Mouse (Mus musculus) limb, embryonic 14.5 days (tissue): ENCODE results near the gene Fam133b. TPM values are rescaled to one million over a fixed set of nuclear protein-coding genes. Genes with fewer than 3 reads are reported as not detected.
"Not testable (repeated sequence)": the region's sequence is repeated elsewhere in the genome, so short reads cannot be mapped to it uniquely, and the experiment has no call there.

Source experiments
- ATAC-seq: fragments of 200-750 bp; cut with Nextera tagmentation; 2 replicates; pipeline ENCODE4 v1.8.0; 2017; ENCODE audit warnings: low read depth, moderate number of reproducible peaks, moderate TSS enrichment; ENCODE audit not compliant: low FRiP score
- DNase-seq: peaks from one replicate; pipeline ENCODE4 v3.0.0-alpha.2; 2015; ENCODE audit warnings: low spot score
- H3K27ac ChIP-seq: fragments of 300-500 bp; sonication (generic); replicated peaks from 2 replicates; pipeline ENCODE4 v1.5.1; 2014; ENCODE audit warnings: low read depth, mild to moderate bottlenecking, low read length, moderate library complexity, mixed read lengths
- H3K27me3 ChIP-seq: fragments of 300-500 bp; sonication (generic); 2 replicates; pipeline ENCODE4 v1.6.1; 2014; ENCODE audit warnings: low read length, mixed read lengths; ENCODE audit not compliant: control insufficient read depth, insufficient read depth
- H3K36me3 ChIP-seq: fragments of 300-500 bp; sonication (generic); 2 replicates; pipeline ENCODE4 v1.6.1; 2014; ENCODE audit warnings: mild to moderate bottlenecking, low read length, moderate library complexity, mixed read lengths; ENCODE audit not compliant: control insufficient read depth, insufficient read depth
- H3K4me1 ChIP-seq: fragments of 300-500 bp; sonication (generic); 2 replicates; pipeline ENCODE4 v1.6.1; 2014; ENCODE audit warnings: antibody characterized with exemption, low read length, mixed read lengths; ENCODE audit not compliant: control insufficient read depth, insufficient read depth
- H3K4me2 ChIP-seq: fragments of 300-500 bp; sonication (generic); replicated peaks from 2 replicates; pipeline ENCODE4 v1.6.1; 2014; ENCODE audit warnings: low read depth, mild to moderate bottlenecking, low read length, moderate library complexity; ENCODE audit not compliant: severe bottlenecking
- H3K4me3 ChIP-seq: fragments of 300-500 bp; sonication (generic); replicated peaks from 2 replicates; pipeline ENCODE4 v1.5.1; 2014; ENCODE audit warnings: low read length
- H3K9ac ChIP-seq: fragments of 300-500 bp; sonication (generic); 2 replicates; pipeline ENCODE4 v1.6.1; 2014; ENCODE audit warnings: mild to moderate bottlenecking, low read depth, low read length, moderate library complexity; ENCODE audit not compliant: severe bottlenecking
- H3K9me3 ChIP-seq: fragments of 300-500 bp; sonication (generic); 2 replicates; pipeline ENCODE4 v1.6.1; 2016; ENCODE audit warnings: low read length; ENCODE audit not compliant: control insufficient read depth
- POLR2A ChIP-seq: fragments of 200-500 bp; IDR thresholded peaks from 2 replicates; pipeline ENCODE4 v1.8.0; 2012; ENCODE audit warnings: inconsistent platforms, mild to moderate bottlenecking, moderate library complexity, borderline replicate concordance; ENCODE audit not compliant: insufficient read depth, insufficient read length; ENCODE audit errors: extremely low read depth
- WGBS: fragments of 180-500 bp; shearing (Covaris S2); extraction: QIAGEN DNeasy Blood & Tissue Kit; methylation state at CpG from one replicate; pipeline ENCODE4 v1.1.7; 2014; 5-methylcytosine and 5-hydroxymethylcytosine counted together
- polyA plus RNA-seq, 2 experiments: library from polyadenylated mRNA; depleted of rRNA in 1 of 2; stranded (reverse) in 1 of 2; unstranded in 1 of 2; fragments of >200 nt; fragmentation: Nextera tagmentation in 1 of 2; extraction: Ambion mirVana in 1 of 2; gene quantifications; 2 replicates each; pipeline versions ENCODE4 v1.2.1 to v1.2.3; 2012 to 2014

Fam133b gene
- polyA plus RNA-seq, 2 experiments, result 29.2 to 32.1 TPM

DNA sequence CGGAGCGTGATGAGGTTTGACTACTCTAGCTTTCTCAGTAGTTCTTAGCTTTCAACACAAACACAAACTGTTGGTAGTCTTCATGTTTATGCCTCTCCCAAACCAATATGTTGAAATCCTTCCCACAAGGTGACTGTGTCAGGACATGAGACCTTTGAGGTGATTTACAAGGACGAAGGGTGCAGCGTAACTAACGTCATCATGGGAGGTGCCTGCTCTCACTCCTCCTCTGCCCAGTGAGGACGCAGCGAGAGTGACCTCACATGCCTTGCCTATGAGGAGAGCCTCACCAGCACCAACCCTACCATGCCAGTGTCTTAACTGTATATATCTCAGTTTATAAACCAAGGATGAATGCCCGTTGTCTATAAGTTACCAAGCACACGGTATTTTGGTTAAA lies 63.5 kb downstream of the Fam133b start:
- Histone ChIP-seq H3K4me2 (no peak overlapping the region), H3K9ac (no peak overlapping the region), H3K4me3 (no peak overlapping the region), H3K4me1 (no peaks in the 10 kb centered on the region), H3K27ac (no peak overlapping the region), H3K27me3 (no peaks in the 10 kb centered on the region), H3K9me3 (no peaks in the 10 kb centered on the region), H3K36me3 (peaks cover 39% of the 10 kb centered on the region)
- ATAC-seq, result no peak
- no peak for DNase-seq
- TF ChIP-seq POLR2A, result no peak
- 94% methylated on average over 9 of the region's 9 CpGs for WGBS

DNA sequence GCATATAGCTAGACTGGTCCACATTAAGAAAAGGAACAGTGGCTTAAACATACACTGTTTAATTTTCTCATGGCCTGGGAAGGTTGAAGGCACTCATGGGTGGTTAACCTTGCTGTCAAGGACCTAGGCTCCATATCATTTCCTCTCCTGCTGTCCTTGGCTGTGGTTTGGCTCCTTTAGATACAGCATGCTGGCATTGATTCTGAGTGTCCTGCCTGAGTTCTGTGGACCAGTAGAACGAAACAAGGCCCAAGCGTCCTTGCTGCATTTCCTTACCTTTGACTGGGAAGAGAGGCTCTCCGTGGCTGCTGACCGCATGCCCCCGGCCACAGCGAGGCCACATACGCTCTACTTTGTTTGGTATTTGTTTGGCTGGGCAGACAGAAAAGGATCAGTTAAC lies 65.6 kb downstream of the Fam133b start:
- H3K4me3 ChIP-seq, result no peak overlapping the region
- no peak overlapping the region for H3K4me2 ChIP-seq
- DNase-seq (no peak), ATAC-seq (no peak)
- 95% methylated on average over 7 of the region's 7 CpGs for WGBS
- TF ChIP-seq POLR2A, result no peak
- peaks cover 43% of the 10 kb centered on the region for H3K36me3 ChIP-seq
- H3K9ac ChIP-seq, result no peak overlapping the region
- H3K27ac ChIP-seq, result no peak overlapping the region
- H3K4me1 ChIP-seq, result no peaks in the 10 kb centered on the region
- H3K9me3 ChIP-seq, result no peaks in the 10 kb centered on the region
- no peaks in the 10 kb centered on the region for H3K27me3 ChIP-seq

DNA sequence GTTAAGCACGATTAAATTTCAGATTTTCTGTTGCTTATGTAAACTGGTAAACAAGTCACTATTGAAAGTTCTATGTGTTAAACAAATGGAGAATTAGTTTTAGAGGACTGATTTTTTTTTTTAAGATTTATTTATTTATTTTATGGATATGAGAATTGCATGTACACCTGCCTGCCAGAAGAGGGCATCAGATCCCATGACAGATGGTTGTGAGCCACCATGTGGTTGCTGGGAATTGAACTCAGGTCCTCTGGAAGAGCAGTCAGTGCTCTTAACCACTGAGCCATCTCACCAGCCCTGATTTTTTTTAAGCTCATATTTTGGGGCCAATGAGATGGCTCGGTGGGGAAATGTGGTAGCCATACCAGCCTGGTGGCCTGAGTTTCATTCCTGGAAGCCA lies 68.2 kb downstream of the Fam133b start:
- not testable (repeated sequence) for ATAC-seq
- H3K36me3 ChIP-seq, result peaks cover 38% of the 10 kb centered on the region
- 94% methylated on average over 2 of the region's 2 CpGs for WGBS

More for the DNA sequence above, 68.2 kb downstream of the Fam133b start:
- H3K4me3 ChIP-seq, H3K27ac ChIP-seq, H3K4me1 ChIP-seq, H3K4me2 ChIP-seq, H3K9me3 ChIP-seq, H3K9ac ChIP-seq, DNase-seq, H3K27me3 ChIP-seq: not testable (repeated sequence)

Other genes with a start within 250 kb of the Fam133b start
- gene Cdk6, start 202.3 kb upstream of the Fam133b start, polyA plus RNA-seq (2012; rRNA removed), result 10.9 and 11.3 TPM in 2 replicates
- gene Cdk6, start 202.3 kb upstream of the Fam133b start, polyA plus RNA-seq (2014; fragmentation: Nextera tagmentation; extraction: Ambion mirVana), result 23.8 and 27.9 TPM in 2 replicates
- 5.3 and 5.8 TPM in 2 replicates for gene 1700109H08Rik, start 27.7 kb downstream of the Fam133b start, polyA plus RNA-seq (2012; rRNA removed)
- gene 1700109H08Rik, start 27.7 kb downstream of the Fam133b start, polyA plus RNA-seq (2014; fragmentation: Nextera tagmentation; extraction: Ambion mirVana), result 2.9 and 3.1 TPM in 2 replicates
- 17.8 and 21.8 TPM in 2 replicates for gene Pex1, start 52.2 kb downstream of the Fam133b start, polyA plus RNA-seq (2012; rRNA removed)
- 14.5 and 15.4 TPM in 2 replicates for gene Pex1, start 52.2 kb downstream of the Fam133b start, polyA plus RNA-seq (2014; fragmentation: Nextera tagmentation; extraction: Ambion mirVana)
- gene Rbm48, start 52.8 kb downstream of the Fam133b start, polyA plus RNA-seq (2012; rRNA removed), result 10.3 and 11.5 TPM in 2 replicates
- gene Rbm48, start 52.8 kb downstream of the Fam133b start, polyA plus RNA-seq (2014; fragmentation: Nextera tagmentation; extraction: Ambion mirVana), result 12.5 and 13.0 TPM in 2 replicates
- not detected in 2 replicates for gene Tmbim7, start 107.3 kb downstream of the Fam133b start, polyA plus RNA-seq (2012; rRNA removed)
- gene Tmbim7, start 107.3 kb downstream of the Fam133b start, polyA plus RNA-seq (2014; fragmentation: Nextera tagmentation; extraction: Ambion mirVana), result 0.19 TPM in 1 of 2 replicates, not detected in the other
- 48.3 and 60.5 TPM in 2 replicates for gene Gatad1, start 113.4 kb downstream of the Fam133b start, polyA plus RNA-seq (2012; rRNA removed)
- gene Gatad1, start 113.4 kb downstream of the Fam133b start, polyA plus RNA-seq (2014; fragmentation: Nextera tagmentation; extraction: Ambion mirVana), result 66.8 and 67.8 TPM in 2 replicates